Mouse (Mus musculus) erythroid progenitor cell, adult 5-6 weeks (primary cell): ENCODE measurements around the gene Mex3d. TPM values are rescaled to one million over a fixed set of nuclear protein-coding genes. Genes with fewer than 3 reads are reported as not detected.
A peak's percentile ranks its signal among the peaks of the same experiment; 100 is the strongest.

Source experiments
- ATAC-seq: replicated peaks from 2 replicates; pipeline ENCODE4 v1.8.0; 2016; ENCODE audit warnings: moderate number of reproducible peaks, mild to moderate bottlenecking, moderate TSS enrichment, inconsistent platforms; ENCODE audit not compliant: poor library complexity, low FRiP score, severe bottlenecking
- total RNA-seq, 2 experiments: library from RNA; stranded (forward) in 1 of 2; stranded (reverse) in 1 of 2; fragments of 150-400 nt in 1 of 2; fragments of 186-747, 209-891 nt in 1 of 2; gene quantifications; 2 replicates each; pipeline versions ENCODE4 v1.2.3 to v1.2.4; 2015 to 2017; ENCODE audit warnings: low replicate concordance in 2 of 2

Gene Mex3d
- total RNA-seq, 2 experiments from 2014 or later: not detected

DNA sequence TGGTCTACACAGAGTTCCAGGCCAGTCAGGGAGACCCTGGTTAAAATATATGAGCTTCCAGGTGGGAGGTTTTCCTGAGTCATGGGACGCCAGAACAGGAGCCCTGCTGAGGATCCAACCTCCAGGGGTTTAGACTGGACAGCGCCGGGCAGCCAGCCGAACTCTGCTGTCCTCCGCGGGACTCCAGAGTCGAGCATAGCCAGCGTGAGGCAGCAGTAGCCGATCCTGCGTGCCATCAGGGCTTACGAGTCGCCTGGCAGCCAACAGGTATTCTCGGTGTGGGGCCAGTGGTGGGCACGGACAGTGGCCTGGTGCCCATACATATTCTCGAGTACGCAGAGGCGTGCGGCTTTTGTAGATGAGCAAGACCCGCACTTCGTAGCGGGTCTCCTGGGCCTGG is 46.4 kb downstream of the Mex3d start:
- no peak for ATAC-seq

DNA sequence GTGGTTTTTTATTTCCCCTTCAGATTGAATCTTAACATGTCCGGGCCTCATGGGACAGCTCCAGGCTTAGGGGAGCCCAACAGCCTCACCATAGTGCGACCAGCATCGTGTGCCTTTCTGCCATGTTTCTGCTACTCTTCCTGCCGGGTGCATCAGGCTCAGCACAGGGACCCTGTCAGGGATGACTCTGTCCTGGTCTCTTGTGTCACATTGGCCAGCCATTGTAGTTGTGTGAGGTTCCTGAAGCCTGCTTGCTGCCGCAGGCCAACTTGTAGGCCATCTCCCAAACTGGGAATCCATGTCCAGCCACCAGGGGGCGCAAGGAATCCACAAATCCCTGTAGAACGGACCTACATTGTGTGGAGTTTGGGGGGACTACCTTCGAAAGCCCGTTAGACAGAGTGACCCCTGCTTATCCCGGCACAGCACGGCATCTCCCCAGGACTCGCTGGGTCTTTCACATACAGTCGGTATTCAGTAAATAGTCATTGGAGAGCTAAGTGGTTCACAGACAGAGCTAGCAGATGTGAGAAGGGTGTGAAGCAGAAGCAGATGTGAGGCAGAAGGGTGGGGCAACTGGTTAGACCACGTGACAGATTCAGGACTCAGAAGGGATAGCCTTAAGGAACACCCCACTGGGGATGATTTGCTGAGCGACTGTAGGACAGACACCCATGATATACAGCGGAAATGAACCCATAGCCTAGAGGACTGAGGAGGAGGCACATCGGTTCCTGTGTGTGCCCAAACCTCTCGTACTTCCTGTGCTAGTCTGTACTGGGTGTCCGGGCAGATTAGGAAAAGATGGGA is 47.3 kb downstream of the Mex3d start:
- ATAC-seq: peak; percentile 63

DNA sequence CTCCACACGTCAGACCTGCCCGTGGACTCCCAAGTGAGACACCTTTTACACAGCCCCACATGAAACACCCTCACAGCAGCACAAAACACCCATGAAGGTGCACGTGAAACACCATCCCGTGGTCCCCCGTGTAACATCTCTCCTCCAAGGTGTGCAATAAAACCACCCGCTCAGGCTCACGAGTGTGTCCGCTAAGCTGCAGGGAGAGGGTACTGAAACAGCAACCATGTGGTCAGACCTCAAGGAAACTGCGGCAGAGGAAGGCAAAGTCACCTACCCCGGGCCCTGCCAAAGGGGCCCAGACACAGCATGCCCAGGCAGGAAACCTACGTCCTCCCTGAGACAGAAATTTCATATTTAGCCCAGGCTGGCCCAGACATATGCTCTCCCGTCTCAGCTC is 51.2 kb downstream of the Mex3d start:
- ATAC-seq: no peak

DNA sequence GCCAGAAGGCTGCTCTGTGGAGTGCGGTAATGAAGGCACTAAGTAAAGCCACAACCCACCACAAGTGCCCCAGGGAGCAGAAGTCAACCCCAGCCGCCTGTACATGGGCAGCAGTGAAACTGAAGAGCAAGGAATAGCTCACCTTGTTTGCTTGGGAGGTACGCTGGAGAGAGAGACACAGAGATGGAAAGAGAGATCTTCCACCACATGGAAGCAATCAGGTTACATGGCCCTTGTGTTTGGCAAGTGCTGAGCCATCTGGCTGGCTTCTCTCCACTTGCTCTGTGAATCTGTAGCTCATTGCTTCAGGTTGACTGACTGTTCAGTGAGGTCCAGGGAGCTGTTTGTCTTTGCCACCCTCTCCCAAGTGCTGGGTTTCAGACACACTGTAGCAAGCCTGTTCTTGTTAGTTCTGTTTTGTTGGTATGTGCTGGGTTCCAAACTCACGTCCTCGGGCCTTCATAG is 54.9 kb downstream of the Mex3d start:
- ATAC-seq: peak; percentile 3; the same call in 1 of the 2 replicates

DNA sequence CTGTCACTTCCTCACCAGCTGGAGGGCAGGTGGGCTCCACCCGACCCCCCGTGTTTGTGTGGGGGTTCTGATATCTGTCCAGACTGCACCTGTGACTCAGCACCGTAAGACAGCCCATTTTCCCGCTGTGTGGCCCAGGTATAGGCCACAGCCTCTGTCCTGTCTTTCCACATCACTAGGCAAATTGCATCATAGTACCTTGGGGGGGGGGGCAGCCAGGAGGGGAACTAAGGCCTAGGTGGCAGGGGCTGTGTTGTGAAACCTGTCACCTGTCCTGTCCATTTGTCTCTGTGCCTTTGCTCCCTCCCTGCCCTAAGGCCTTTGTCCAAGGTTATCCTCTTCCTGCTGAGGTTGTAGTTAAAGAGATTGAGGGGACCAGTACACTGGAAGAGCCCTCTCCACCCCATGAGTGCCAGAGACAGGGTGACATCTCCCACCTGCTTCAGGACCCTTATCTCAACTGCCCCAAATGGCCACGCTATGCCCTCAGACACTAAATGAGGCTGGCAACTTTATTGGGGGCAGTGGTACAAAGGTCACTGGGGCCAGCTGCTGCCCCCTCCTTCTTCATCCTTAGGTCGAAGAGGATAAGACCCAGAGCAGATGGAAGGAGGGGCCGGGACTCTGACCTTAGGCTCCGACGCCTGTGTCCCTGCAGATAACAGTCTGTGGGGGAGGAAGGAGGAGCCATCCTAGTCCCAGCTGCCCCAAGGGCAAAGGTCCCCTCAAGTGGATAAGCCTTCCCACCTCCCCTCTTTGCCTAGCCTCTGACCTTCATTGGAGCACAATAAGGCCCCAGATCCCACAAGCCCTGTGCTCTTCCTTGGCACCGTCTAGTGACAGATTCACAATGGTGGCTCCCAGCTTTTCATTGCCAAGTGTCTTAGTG is 55.6 kb downstream of the Mex3d start:
- ATAC-seq: peak; percentile 80

DNA sequence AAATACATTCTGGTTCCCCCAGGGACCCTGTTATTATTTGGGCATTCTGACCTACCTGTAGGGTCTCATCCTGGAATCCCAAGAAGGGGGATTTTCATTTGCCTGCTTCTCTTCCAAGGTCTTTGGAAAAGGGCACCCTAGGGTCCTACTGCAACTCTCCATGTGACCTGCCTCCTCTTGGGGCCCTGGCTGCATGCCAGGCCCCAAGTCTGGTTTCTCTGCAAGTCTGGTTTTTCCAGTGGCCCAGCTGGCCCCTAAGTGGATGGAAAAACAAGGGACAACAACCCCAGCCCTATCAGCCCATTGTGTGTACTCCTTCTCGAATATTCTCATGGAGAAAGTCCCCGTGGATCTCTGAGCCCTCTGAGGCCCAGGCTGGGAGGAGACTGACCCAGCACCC is 56.6 kb downstream of the Mex3d start:
- no peak for ATAC-seq

Other genes starting within 250 kb of the Mex3d start
- gene Atp5d, start 249.0 kb downstream of the Mex3d start, total RNA-seq (2015; ENCODE audit: low replicate concordance): 89.3 and 94.8 TPM in 2 replicates
- gene Atp5d, start 249.0 kb downstream of the Mex3d start, total RNA-seq (2017; ENCODE audit: low replicate concordance): 19.4 and 39.9 TPM in 2 replicates
- not detected in 2 replicates for gene Cbarp, start 246.8 kb downstream of the Mex3d start, total RNA-seq (2015; ENCODE audit: low replicate concordance)
- gene Cbarp, start 246.8 kb downstream of the Mex3d start, total RNA-seq (2017; ENCODE audit: low replicate concordance): not detected in 2 replicates
- gene Midn, start 239.4 kb downstream of the Mex3d start, total RNA-seq (2015; ENCODE audit: low replicate concordance): 20.1 and 23.8 TPM in 2 replicates
- gene Midn, start 239.4 kb downstream of the Mex3d start, total RNA-seq (2017; ENCODE audit: low replicate concordance): 12.5 and 18.2 TPM in 2 replicates
- gene Cirbp, start 221.7 kb downstream of the Mex3d start, total RNA-seq (2015; ENCODE audit: low replicate concordance): 10.1 and 19.7 TPM in 2 replicates
- 33.5 and 39.6 TPM in 2 replicates for gene Cirbp, start 221.7 kb downstream of the Mex3d start, total RNA-seq (2017; ENCODE audit: low replicate concordance)
- not detected in 2 replicates for gene 1600002K03Rik, start 214.7 kb downstream of the Mex3d start, total RNA-seq (2015; ENCODE audit: low replicate concordance)
- gene 1600002K03Rik, start 214.7 kb downstream of the Mex3d start, total RNA-seq (2017; ENCODE audit: low replicate concordance): not detected in 2 replicates
- gene Efna2, start 208.2 kb downstream of the Mex3d start, total RNA-seq (2015; ENCODE audit: low replicate concordance): not detected in 2 replicates
- gene Efna2, start 208.2 kb downstream of the Mex3d start, total RNA-seq (2017; ENCODE audit: low replicate concordance): not detected in 2 replicates
- gene Mum1, start 161.2 kb downstream of the Mex3d start, total RNA-seq (2015; ENCODE audit: low replicate concordance): 26.3 and 59.5 TPM in 2 replicates
- gene Mum1, start 161.2 kb downstream of the Mex3d start, total RNA-seq (2017; ENCODE audit: low replicate concordance): 65.3 and 74.2 TPM in 2 replicates
- gene Ndufs7, start 138.5 kb downstream of the Mex3d start, total RNA-seq (2015; ENCODE audit: low replicate concordance): 87.6 and 109 TPM in 2 replicates
- gene Ndufs7, start 138.5 kb downstream of the Mex3d start, total RNA-seq (2017; ENCODE audit: low replicate concordance): 43.9 and 66.0 TPM in 2 replicates
- gene Gamt, start 126.6 kb downstream of the Mex3d start, total RNA-seq (2015; ENCODE audit: low replicate concordance): 1.4 TPM in 1 of 2 replicates, not detected in the other
- gene Gamt, start 126.6 kb downstream of the Mex3d start, total RNA-seq (2017; ENCODE audit: low replicate concordance): not detected in 2 replicates
- 35.6 and 83.6 TPM in 2 replicates for gene Dazap1, start 126.2 kb downstream of the Mex3d start, total RNA-seq (2015; ENCODE audit: low replicate concordance)
- gene Dazap1, start 126.2 kb downstream of the Mex3d start, total RNA-seq (2017; ENCODE audit: low replicate concordance): 72.0 and 102 TPM in 2 replicates
- 689 and 862 TPM in 2 replicates for gene Rps15, start 95.2 kb downstream of the Mex3d start, total RNA-seq (2015; ENCODE audit: low replicate concordance)
- gene Rps15, start 95.2 kb downstream of the Mex3d start, total RNA-seq (2017; ENCODE audit: low replicate concordance): 557 and 668 TPM in 2 replicates
- not detected in 2 replicates for gene Apc2, start 91.7 kb downstream of the Mex3d start, total RNA-seq (2015; ENCODE audit: low replicate concordance)
- 0.13 TPM in 1 of 2 replicates, not detected in the other for gene Apc2, start 91.7 kb downstream of the Mex3d start, total RNA-seq (2017; ENCODE audit: low replicate concordance)
- 7.2 and 13.4 TPM in 2 replicates for gene 2310011J03Rik, start 67.1 kb downstream of the Mex3d start, total RNA-seq (2015; ENCODE audit: low replicate concordance)
- 6.1 and 10.8 TPM in 2 replicates for gene 2310011J03Rik, start 67.1 kb downstream of the Mex3d start, total RNA-seq (2017; ENCODE audit: low replicate concordance)
- not detected in 2 replicates for gene Pcsk4, start 58.2 kb downstream of the Mex3d start, total RNA-seq (2015; ENCODE audit: low replicate concordance)
- gene Pcsk4, start 58.2 kb downstream of the Mex3d start, total RNA-seq (2017; ENCODE audit: low replicate concordance): 1.0 TPM in 1 of 2 replicates, not detected in the other
- 17.2 and 22.3 TPM in 2 replicates for gene Reep6, start 57.7 kb downstream of the Mex3d start, total RNA-seq (2015; ENCODE audit: low replicate concordance)
- gene Reep6, start 57.7 kb downstream of the Mex3d start, total RNA-seq (2017; ENCODE audit: low replicate concordance): 16.8 and 18.2 TPM in 2 replicates
- 0.84 TPM in 1 of 2 replicates, not detected in the other for gene Adamtsl5, start 39.2 kb downstream of the Mex3d start, total RNA-seq (2015; ENCODE audit: low replicate concordance)
- gene Adamtsl5, start 39.2 kb downstream of the Mex3d start, total RNA-seq (2017; ENCODE audit: low replicate concordance): 0.13 and 30.2 TPM in 2 replicates
- not detected in 2 replicates for gene Plk5, start 31.2 kb downstream of the Mex3d start, total RNA-seq (2015; ENCODE audit: low replicate concordance)
- gene Plk5, start 31.2 kb downstream of the Mex3d start, total RNA-seq (2017; ENCODE audit: low replicate concordance): not detected in 2 replicates
- 33.5 TPM in 2 replicates for gene Mbd3, start 11.9 kb upstream of the Mex3d start, total RNA-seq (2015; ENCODE audit: low replicate concordance)
- 39.7 and 45.8 TPM in 2 replicates for gene Mbd3, start 11.9 kb upstream of the Mex3d start, total RNA-seq (2017; ENCODE audit: low replicate concordance)
- 65.8 and 80.0 TPM in 2 replicates for gene Uqcr11, start 19.2 kb upstream of the Mex3d start, total RNA-seq (2015; ENCODE audit: low replicate concordance)
- 67.9 and 87.3 TPM in 2 replicates for gene Uqcr11, start 19.2 kb upstream of the Mex3d start, total RNA-seq (2017; ENCODE audit: low replicate concordance)
- gene Tcf3, start 46.0 kb upstream of the Mex3d start, total RNA-seq (2015; ENCODE audit: low replicate concordance): 127 and 148 TPM in 2 replicates
- gene Tcf3, start 46.0 kb upstream of the Mex3d start, total RNA-seq (2017; ENCODE audit: low replicate concordance): 140 and 145 TPM in 2 replicates
- not detected in 2 replicates for gene Onecut3, start 107.2 kb upstream of the Mex3d start, total RNA-seq (2015; ENCODE audit: low replicate concordance)
- not detected in 2 replicates for gene Onecut3, start 107.2 kb upstream of the Mex3d start, total RNA-seq (2017; ENCODE audit: low replicate concordance)
- gene Atp8b3, start 151.5 kb upstream of the Mex3d start, total RNA-seq (2015; ENCODE audit: low replicate concordance): not detected in 2 replicates
- gene Atp8b3, start 151.5 kb upstream of the Mex3d start, total RNA-seq (2017; ENCODE audit: low replicate concordance): 0.39 TPM in 1 of 2 replicates, not detected in the other
- gene Rexo1, start 173.9 kb upstream of the Mex3d start, total RNA-seq (2015; ENCODE audit: low replicate concordance): 33.5 and 35.7 TPM in 2 replicates
- gene Rexo1, start 173.9 kb upstream of the Mex3d start, total RNA-seq (2017; ENCODE audit: low replicate concordance): 16.3 and 25.7 TPM in 2 replicates
- 8.4 and 9.4 TPM in 2 replicates for gene Klf16, start 189.7 kb upstream of the Mex3d start, total RNA-seq (2015; ENCODE audit: low replicate concordance)
- 9.9 and 14.1 TPM in 2 replicates for gene Klf16, start 189.7 kb upstream of the Mex3d start, total RNA-seq (2017; ENCODE audit: low replicate concordance)
- 44.7 and 49.0 TPM in 2 replicates for gene Abhd17a, start 202.7 kb upstream of the Mex3d start, total RNA-seq (2015; ENCODE audit: low replicate concordance)
- 5.5 and 30.7 TPM in 2 replicates for gene Abhd17a, start 202.7 kb upstream of the Mex3d start, total RNA-seq (2017; ENCODE audit: low replicate concordance)
- 8.8 and 10.5 TPM in 2 replicates for gene Scamp4, start 215.2 kb upstream of the Mex3d start, total RNA-seq (2015; ENCODE audit: low replicate concordance)
- gene Scamp4, start 215.2 kb upstream of the Mex3d start, total RNA-seq (2017; ENCODE audit: low replicate concordance): 2.3 and 6.9 TPM in 2 replicates
- not detected in 2 replicates for gene Adat3, start 215.2 kb upstream of the Mex3d start, total RNA-seq (2015; ENCODE audit: low replicate concordance)
- 1.4 TPM in 1 of 2 replicates, not detected in the other for gene Adat3, start 215.2 kb upstream of the Mex3d start, total RNA-seq (2017; ENCODE audit: low replicate concordance)
- 0.72 and 1.7 TPM in 2 replicates for gene Gm49322, start 218.4 kb upstream of the Mex3d start, total RNA-seq (2015; ENCODE audit: low replicate concordance)
- 0.64 and 5.4 TPM in 2 replicates for gene Gm49322, start 218.4 kb upstream of the Mex3d start, total RNA-seq (2017; ENCODE audit: low replicate concordance)
- 31.4 and 58.0 TPM in 2 replicates for gene Csnk1g2, start 235.2 kb upstream of the Mex3d start, total RNA-seq (2015; ENCODE audit: low replicate concordance)
- 50.1 and 62.4 TPM in 2 replicates for gene Csnk1g2, start 235.2 kb upstream of the Mex3d start, total RNA-seq (2017; ENCODE audit: low replicate concordance)